ENCODE assay signal across 24 mouse cellular contexts in the genomic region with DNA sequence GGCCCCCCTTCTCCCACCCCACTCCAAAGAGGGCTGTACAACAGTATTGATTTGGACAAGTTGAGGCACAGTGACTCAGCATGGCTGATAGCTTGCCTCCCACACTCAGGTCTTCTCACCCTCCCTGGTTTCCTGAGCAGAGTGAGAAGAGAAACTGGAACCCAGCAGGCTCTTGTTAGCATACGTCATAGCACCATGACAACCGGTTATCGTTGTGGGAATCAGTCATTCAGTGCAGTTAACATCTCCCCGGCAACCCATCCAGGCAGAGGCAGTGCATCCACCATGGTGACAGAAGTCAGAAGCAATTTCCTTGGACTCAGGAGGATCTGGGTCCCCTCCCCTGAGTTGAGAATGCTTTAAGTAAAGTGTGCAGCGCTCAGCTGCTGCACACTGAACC. TPM values are rescaled to one million over a fixed set of nuclear protein-coding genes. Genes with fewer than 3 reads are reported as not detected.
A peak's percentile ranks its signal among the peaks of the same experiment; 100 is the strongest.
DNase-seq lines count a peak whose midpoint lies in the region; ATAC-seq and TF ChIP-seq lines count a peak whose summit lies in the region.
"Had no signal": no experiment of that assay in that cellular context is flagged by ENCODE, and none has a peak within 500 bp of the region (broad histone marks: within the 10 kb centered on the region; RNA-seq: fewer than 3 reads in every experiment).

No protein-coding gene starts in this region.

- H3K27me3 ChIP-seq in hindbrain, embryonic 15.5 days: peaks cover 3% of the 10 kb centered on the region
- H3K27me3 ChIP-seq in hindbrain, embryonic 12.5 days: peaks cover 12% of the 10 kb centered on the region; the same call in 1 of the 2 replicates
- no peaks in the 10 kb centered on the region for H3K27me3 ChIP-seq in midbrain, embryonic 14.5 days (ENCODE audit: control insufficient read depth, insufficient read depth, low read length)
- H3K27me3 ChIP-seq in midbrain, embryonic 15.5 days (replicated peaks): no peaks in the 10 kb centered on the region

- WGBS in hindbrain, embryonic 15.5 days: 44% methylated on average over 5 of the region's 5 CpGs
- 68% methylated on average over 5 of the region's 5 CpGs for WGBS in hindbrain, embryonic 12.5 days
- 73% methylated on average over 5 of the region's 5 CpGs for WGBS in midbrain, embryonic 14.5 days
- 57% methylated on average over 5 of the region's 5 CpGs for WGBS in midbrain, embryonic 15.5 days

- no peak for TF ChIP-seq CTCF in brain, embryonic 14.5 days (IDR thresholded peaks at IDR 0.05; ENCODE audit: borderline replicate concordance, extremely low read depth, insufficient read depth, insufficient read length)

- H3K4me1 ChIP-seq in hindbrain, embryonic 15.5 days (replicated peaks): 0 out of 2 replicates have a peak, but pooled peaks cover under 1% of the 10 kb centered on the region
- peaks cover 6% of the 10 kb centered on the region for H3K4me1 ChIP-seq in hindbrain, embryonic 12.5 days
- H3K4me1 ChIP-seq in midbrain, embryonic 14.5 days (ENCODE audit: control insufficient read depth, insufficient read depth, low read length): 0 out of 2 replicates have a peak, but pooled peaks cover 1% of the 10 kb centered on the region
- H3K4me1 ChIP-seq in midbrain, embryonic 15.5 days: peaks cover 7% of the 10 kb centered on the region
- H3K4me1 ChIP-seq: liver, embryonic 15.5 days; megakaryocyte, embryonic 14.5 days had no signal

- ATAC-seq in hindbrain, embryonic 15.5 days (ENCODE audit: low FRiP score, low read depth): peak; percentile 38; the same call in 1 of the 2 replicates
- no peak for ATAC-seq in hindbrain, embryonic 12.5 days (ENCODE audit: low FRiP score)
- no peak for ATAC-seq in midbrain, embryonic 14.5 days (ENCODE audit: low FRiP score, low TSS enrichment)
- ATAC-seq in midbrain, embryonic 15.5 days (replicated peaks): no peak
- ATAC-seq: CD4-positive, CD25-positive, alpha-beta regulatory T cell, adult 4 months had no signal

- TF ChIP-seq POLR2A in brain, embryonic 14.5 days (IDR thresholded peaks at IDR 0.05; ENCODE audit: borderline replicate concordance, extremely low read depth, insufficient read depth, insufficient read length, poor library complexity, severe bottlenecking): no peak

- peak; percentile 30 for DNase-seq in midbrain, embryonic 14.5 days
- peak; percentile 64 for DNase-seq in brain, embryonic 14.5 days (ENCODE audit: low read depth)
- DNase-seq in right cerebral cortex, postnatal 14 days: peak; percentile 20
- no peak for DNase-seq in thymus, postnatal 10 days (ENCODE audit: low spot score in 2 of 2)
- DNase-seq: cerebellum, adult 11 months; cerebellum, postnatal 14 days; heart, postnatal 14 days; kidney, postnatal 4 days; lung, postnatal 14 days; retina, postnatal 1 day; thymus, postnatal 4 days had no signal

- no peak overlapping the region for H3K4me2 ChIP-seq in hindbrain, embryonic 15.5 days
- no peak overlapping the region for H3K4me2 ChIP-seq in hindbrain, embryonic 12.5 days (replicated peaks)
- H3K4me2 ChIP-seq in midbrain, embryonic 14.5 days (ENCODE audit: low read length): no peak overlapping the region
- no peak overlapping the region for H3K4me2 ChIP-seq in midbrain, embryonic 15.5 days
- H3K4me2 ChIP-seq: heart, embryonic 11.5 days; liver, embryonic 15.5 days had no signal

- H3K4me3 ChIP-seq in hindbrain, embryonic 15.5 days: no peak overlapping the region
- H3K4me3 ChIP-seq in hindbrain, embryonic 12.5 days: no peak overlapping the region
- no peak overlapping the region for H3K4me3 ChIP-seq in midbrain, embryonic 14.5 days (replicated peaks; ENCODE audit: low read depth, low read length)
- H3K4me3 ChIP-seq in midbrain, embryonic 15.5 days: no peak overlapping the region
- H3K4me3 ChIP-seq: liver, embryonic 15.5 days; megakaryocyte, embryonic 14.5 days had no signal

- H3K36me3 ChIP-seq in hindbrain, embryonic 15.5 days: no peaks in the 10 kb centered on the region
- H3K36me3 ChIP-seq in hindbrain, embryonic 12.5 days: no peaks in the 10 kb centered on the region
- H3K36me3 ChIP-seq in midbrain, embryonic 14.5 days (ENCODE audit: control insufficient read depth, insufficient read depth, low read length): no peaks in the 10 kb centered on the region
- H3K36me3 ChIP-seq in midbrain, embryonic 15.5 days (replicated peaks): no peaks in the 10 kb centered on the region
- H3K36me3 ChIP-seq: G1E; liver, embryonic 15.5 days had no signal

- H3K27ac ChIP-seq in hindbrain, embryonic 15.5 days (replicated peaks): no peak overlapping the region
- H3K27ac ChIP-seq in hindbrain, embryonic 12.5 days: no peak overlapping the region
- H3K27ac ChIP-seq in midbrain, embryonic 14.5 days (replicated peaks; ENCODE audit: low read depth, low read length): no peak overlapping the region
- H3K27ac ChIP-seq in midbrain, embryonic 15.5 days: no peak overlapping the region
- H3K27ac ChIP-seq: liver, embryonic 15.5 days had no signal

- H3K9me3 ChIP-seq in hindbrain, embryonic 15.5 days: no peaks in the 10 kb centered on the region
- no peaks in the 10 kb centered on the region for H3K9me3 ChIP-seq in hindbrain, embryonic 12.5 days (replicated peaks)
- H3K9me3 ChIP-seq in midbrain, embryonic 14.5 days (ENCODE audit: control insufficient read depth, low read length): no peaks in the 10 kb centered on the region
- no peaks in the 10 kb centered on the region for H3K9me3 ChIP-seq in midbrain, embryonic 15.5 days
- H3K9me3 ChIP-seq: liver, embryonic 15.5 days had no signal

- H3K9ac ChIP-seq in hindbrain, embryonic 15.5 days: no peak overlapping the region
- H3K9ac ChIP-seq in hindbrain, embryonic 12.5 days: no peak overlapping the region
- no peak overlapping the region for H3K9ac ChIP-seq in midbrain, embryonic 14.5 days (replicated peaks; ENCODE audit: low read length)
- H3K9ac ChIP-seq in midbrain, embryonic 15.5 days: no peak overlapping the region
- H3K9ac ChIP-seq: liver, embryonic 15.5 days had no signal

RNA-seq across cellular contexts. Expression of a gene that starts 4.8 kb away (rescaled TPM):
- 203 and 214 TPM in 2 replicates for polyA plus RNA-seq in hindbrain, embryonic 15.5 days (2015; fragmentation: Nextera tagmentation; extraction: Ambion mirVana)
- 50.0 and 56.8 TPM in 2 replicates for polyA plus RNA-seq in hindbrain, embryonic 12.5 days (2016; fragmentation: Nextera tagmentation; extraction: Ambion mirVana)
- 116 and 164 TPM in 2 replicates for polyA plus RNA-seq in midbrain, embryonic 14.5 days (2014; fragmentation: Nextera tagmentation; extraction: Ambion mirVana)
- polyA plus RNA-seq in midbrain, embryonic 15.5 days (2015; fragmentation: Nextera tagmentation; extraction: Ambion mirVana): 167 and 169 TPM in 2 replicates
- 78.9 and 87.2 TPM in 2 replicates for polyA plus RNA-seq in brain, embryonic 14.5 days (2012; rRNA removed)
- polyA plus RNA-seq: CD4-positive, CD25-positive, alpha-beta regulatory T cell, adult 4 months; G1E; gonadal fat pad, adult 2 months; kidney, embryonic 14.5 days; liver, embryonic 15.5 days had no signal

RNA-seq across cellular contexts. Expression of a gene that starts 18.7 kb away (rescaled TPM):
- 30.4 and 33.5 TPM in 2 replicates for polyA plus RNA-seq in hindbrain, embryonic 15.5 days (2015; fragmentation: Nextera tagmentation; extraction: Ambion mirVana)
- polyA plus RNA-seq in hindbrain, embryonic 12.5 days (2016; fragmentation: Nextera tagmentation; extraction: Ambion mirVana): 11.7 and 12.6 TPM in 2 replicates
- polyA plus RNA-seq in midbrain, embryonic 14.5 days (2014; fragmentation: Nextera tagmentation; extraction: Ambion mirVana): 16.6 and 19.3 TPM in 2 replicates
- polyA plus RNA-seq in midbrain, embryonic 15.5 days (2015; fragmentation: Nextera tagmentation; extraction: Ambion mirVana): 24.2 and 26.6 TPM in 2 replicates
- polyA plus RNA-seq in brain, embryonic 14.5 days (2012; rRNA removed): 33.4 and 53.4 TPM in 2 replicates

RNA-seq across cellular contexts. Expression of a gene that starts 34.8 kb away (rescaled TPM):
- 140 and 145 TPM in 2 replicates for polyA plus RNA-seq in hindbrain, embryonic 15.5 days (2015; fragmentation: Nextera tagmentation; extraction: Ambion mirVana)
- polyA plus RNA-seq in hindbrain, embryonic 12.5 days (2016; fragmentation: Nextera tagmentation; extraction: Ambion mirVana): 173 and 175 TPM in 2 replicates
- polyA plus RNA-seq in midbrain, embryonic 14.5 days (2014; fragmentation: Nextera tagmentation; extraction: Ambion mirVana): 146 and 152 TPM in 2 replicates
- polyA plus RNA-seq in midbrain, embryonic 15.5 days (2015; fragmentation: Nextera tagmentation; extraction: Ambion mirVana): 152 and 162 TPM in 2 replicates
- polyA plus RNA-seq in brain, embryonic 14.5 days (2012; rRNA removed): 140 and 189 TPM in 2 replicates

RNA-seq across cellular contexts. Expression of a gene that starts 46.8 kb away (rescaled TPM):
- 72.5 and 85.0 TPM in 2 replicates for polyA plus RNA-seq in hindbrain, embryonic 15.5 days (2015; fragmentation: Nextera tagmentation; extraction: Ambion mirVana)
- polyA plus RNA-seq in hindbrain, embryonic 12.5 days (2016; fragmentation: Nextera tagmentation; extraction: Ambion mirVana): 54.6 and 55.2 TPM in 2 replicates
- polyA plus RNA-seq in midbrain, embryonic 14.5 days (2014; fragmentation: Nextera tagmentation; extraction: Ambion mirVana): 29.5 and 38.3 TPM in 2 replicates
- polyA plus RNA-seq in midbrain, embryonic 15.5 days (2015; fragmentation: Nextera tagmentation; extraction: Ambion mirVana): 72.9 and 82.1 TPM in 2 replicates
- 52.4 and 53.3 TPM in 2 replicates for polyA plus RNA-seq in brain, embryonic 14.5 days (2012; rRNA removed)

RNA-seq across cellular contexts. Expression of a gene that starts 51.1 kb away (rescaled TPM):
- polyA plus RNA-seq in hindbrain, embryonic 15.5 days (2015; fragmentation: Nextera tagmentation; extraction: Ambion mirVana): not detected in 2 replicates
- polyA plus RNA-seq in hindbrain, embryonic 12.5 days (2016; fragmentation: Nextera tagmentation; extraction: Ambion mirVana): not detected in 2 replicates
- polyA plus RNA-seq in midbrain, embryonic 14.5 days (2014; fragmentation: Nextera tagmentation; extraction: Ambion mirVana): not detected in 2 replicates
- not detected in 2 replicates for polyA plus RNA-seq in midbrain, embryonic 15.5 days (2015; fragmentation: Nextera tagmentation; extraction: Ambion mirVana)
- polyA plus RNA-seq in brain, embryonic 14.5 days (2012; rRNA removed): not detected in 2 replicates
- polyA plus RNA-seq: CD4-positive, CD25-positive, alpha-beta regulatory T cell, adult 4 months; G1E; gonadal fat pad, adult 2 months; heart, embryonic 11.5 days; intestine, embryonic 14.5 days; kidney, embryonic 14.5 days; limb, embryonic 14.5 days; liver, embryonic 15.5 days; stomach, embryonic 16.5 days had no signal

Comparison
In these comparisons a context has a peak if more than half of its experiments do, and no peak if none do; other contexts are left out.
1. DNase-seq: peak in midbrain, embryonic 14.5 days (single experiment), brain, embryonic 14.5 days (single experiment) and right cerebral cortex, postnatal 14 days (single experiment); none in thymus, postnatal 10 days (0 of 2).